Mouse (Mus musculus) hindbrain, embryonic 11.5 days (tissue): Measurements from ENCODE around the gene Smarca2. TPM values are rescaled to one million over a fixed set of nuclear protein-coding genes. Genes with fewer than 3 reads are reported as not detected.

ENCODE experiments used
- ATAC-seq: fragments of 200-750 bp; cut with Nextera tagmentation; 2 replicates; pipeline ENCODE4 v1.8.0; 2017; ENCODE audit warnings: mild to moderate bottlenecking, moderate TSS enrichment, moderate library complexity; ENCODE audit not compliant: low FRiP score
- DNase-seq: peaks from one replicate; pipeline ENCODE4 v3.0.0-alpha.2; 2015; ENCODE audit warnings: low spot score
- H3K27ac ChIP-seq: fragments of 300-500 bp; sonication (generic); 2 replicates; pipeline ENCODE4 v1.5.1; 2014; ENCODE audit warnings: mild to moderate bottlenecking, low read depth, low read length
- H3K27me3 ChIP-seq: fragments of 300-500 bp; sonication (generic); 2 replicates; pipeline ENCODE4 v1.6.1; 2014; ENCODE audit warnings: mild to moderate bottlenecking, low read length, moderate library complexity, mixed read lengths; ENCODE audit not compliant: control insufficient read depth, insufficient read depth
- H3K36me3 ChIP-seq: fragments of 300-500 bp; sonication (generic); 2 replicates; pipeline ENCODE4 v1.6.1; 2014; ENCODE audit warnings: mild to moderate bottlenecking, low read length, moderate library complexity, mixed read lengths; ENCODE audit not compliant: control insufficient read depth, insufficient read depth
- H3K4me1 ChIP-seq: fragments of 300-500 bp; sonication (generic); replicated peaks from 2 replicates; pipeline ENCODE4 v1.6.1; 2014; ENCODE audit warnings: low read length, mixed read lengths; ENCODE audit not compliant: control insufficient read depth, insufficient read depth
- H3K4me2 ChIP-seq: fragments of 300-500 bp; sonication (generic); replicated peaks from 2 replicates; pipeline ENCODE4 v1.6.1; 2014; ENCODE audit warnings: mild to moderate bottlenecking, low read depth, low read length
- H3K4me3 ChIP-seq: fragments of 300-500 bp; sonication (generic); 2 replicates; pipeline ENCODE4 v1.5.1; 2014; ENCODE audit warnings: low read depth, low read length
- H3K9ac ChIP-seq: fragments of 300-500 bp; sonication (generic); 2 replicates; pipeline ENCODE4 v1.6.1; 2014; ENCODE audit warnings: low read depth, low read length
- H3K9me3 ChIP-seq: fragments of 300-500 bp; sonication (generic); 2 replicates; pipeline ENCODE4 v1.6.1; 2016; ENCODE audit warnings: low read length; ENCODE audit not compliant: control insufficient read depth
- WGBS: fragments of 180-500 bp; shearing (Covaris S2); extraction: QIAGEN DNeasy Blood & Tissue Kit; methylation state at CpG from one replicate; pipeline ENCODE4 v1.1.7; 2014; 5-methylcytosine and 5-hydroxymethylcytosine counted together
- polyA plus RNA-seq: library from polyadenylated mRNA; unstranded; fragments of >200 nt; fragmentation: Nextera tagmentation; extraction: Ambion mirVana; gene quantifications from 2 replicates; pipeline ENCODE4 v1.2.1, GENCODE M21; 2014

Gene Smarca2
- polyA plus RNA-seq, 1 experiment from 2014 or later = 41.8 TPM

GRCm38 (mm10) chr19:26749427-26750137 lies 144.7 kb downstream of the Smarca2 start:
- Histone ChIP-seq H3K4me2 (peak overlapping the region; percentile 57), H3K36me3 (no peaks in the 10 kb centered on the region), H3K27ac (peak overlapping the region; percentile 98), H3K27me3 (no peaks in the 10 kb centered on the region), H3K9ac (no peak overlapping the region), H3K9me3 (no peaks in the 10 kb centered on the region), H3K4me1 (0 out of 2 replicates have a peak, but pooled peaks cover 2% of the 10 kb centered on the region), H3K4me3 (no peak overlapping the region)
- ATAC-seq (no peak), DNase-seq (peak; percentile 35)
- 47% methylated on average over 11 of the region's 11 CpGs for WGBS

- DNase-seq (no peak), ATAC-seq (no peak)
- Histone ChIP-seq H3K27me3 (no peaks in the 10 kb centered on the region), H3K4me1 (no peaks in the 10 kb centered on the region), H3K9me3 (no peaks in the 10 kb centered on the region), H3K36me3 (no peaks in the 10 kb centered on the region), H3K9ac (no peak overlapping the region), H3K4me3 (no peak overlapping the region), H3K4me2 (no peak overlapping the region), H3K27ac (no peak overlapping the region)
- whole genome bisulfite sequencing = 92% methylated on average over 15 of the region's 15 CpGs
Observed at GRCm38 (mm10) chr19:26752611-26753163, 147.8 kb downstream of the Smarca2 start.

GRCm38 (mm10) chr19:26753266-26753872 lies 148.5 kb downstream of the Smarca2 start:
- Histone ChIP-seq H3K4me1 (no peaks in the 10 kb centered on the region), H3K4me2 (no peak overlapping the region), H3K27me3 (no peaks in the 10 kb centered on the region), H3K27ac (no peak overlapping the region), H3K36me3 (no peaks in the 10 kb centered on the region), H3K9me3 (no peaks in the 10 kb centered on the region), H3K4me3 (no peak overlapping the region), H3K9ac (no peak overlapping the region)
- ATAC-seq = no peak
- no peak for DNase-seq
- WGBS = 72% methylated on average over 7 of the region's 7 CpGs

- Histone ChIP-seq H3K27ac (no peak overlapping the region), H3K27me3 (no peaks in the 10 kb centered on the region), H3K4me3 (no peak overlapping the region), H3K4me2 (no peak overlapping the region), H3K9me3 (no peaks in the 10 kb centered on the region), H3K36me3 (no peaks in the 10 kb centered on the region), H3K4me1 (no peaks in the 10 kb centered on the region), H3K9ac (no peak overlapping the region)
- no peak for ATAC-seq
- no peak for DNase-seq
- WGBS = 79% methylated on average over 10 of the region's 10 CpGs
Observed at GRCm38 (mm10) chr19:26754016-26754794, 149.4 kb downstream of the Smarca2 start.

- Histone ChIP-seq H3K27me3 (no peaks in the 10 kb centered on the region), H3K27ac (no peak overlapping the region), H3K36me3 (no peaks in the 10 kb centered on the region), H3K4me3 (no peak overlapping the region), H3K4me2 (no peak overlapping the region), H3K9ac (no peak overlapping the region), H3K4me1 (no peaks in the 10 kb centered on the region), H3K9me3 (no peaks in the 10 kb centered on the region)
- 86% methylated on average over 6 of the region's 6 CpGs for WGBS
- DNase-seq (no peak), ATAC-seq (no peak)
Observed at GRCm38 (mm10) chr19:26755991-26756390, 151.1 kb downstream of the Smarca2 start.

GRCm38 (mm10) chr19:26756399-26756798 lies 151.5 kb downstream of the Smarca2 start:
- no peaks in the 10 kb centered on the region for H3K36me3 ChIP-seq
- no peaks in the 10 kb centered on the region for H3K27me3 ChIP-seq
- ATAC-seq (no peak), DNase-seq (no peak)
- H3K9me3 ChIP-seq = no peaks in the 10 kb centered on the region
- no peak overlapping the region for H3K4me2 ChIP-seq
- WGBS = 79% methylated on average over 8 of the region's 8 CpGs
- no peak overlapping the region for H3K9ac ChIP-seq
- no peak overlapping the region for H3K27ac ChIP-seq
- H3K4me1 ChIP-seq = no peaks in the 10 kb centered on the region
- no peak overlapping the region for H3K4me3 ChIP-seq

- Histone ChIP-seq H3K9ac (no peak overlapping the region), H3K36me3 (no peaks in the 10 kb centered on the region), H3K27ac (no peak overlapping the region), H3K4me1 (no peaks in the 10 kb centered on the region), H3K27me3 (no peaks in the 10 kb centered on the region), H3K9me3 (no peaks in the 10 kb centered on the region), H3K4me3 (no peak overlapping the region), H3K4me2 (no peak overlapping the region)
- no peak for DNase-seq
- no peak for ATAC-seq
- 83% methylated on average over 8 of the region's 8 CpGs for WGBS
Observed at GRCm38 (mm10) chr19:26758156-26758555, 153.3 kb downstream of the Smarca2 start.

- Histone ChIP-seq H3K4me3 (no peak overlapping the region), H3K9ac (no peak overlapping the region), H3K36me3 (no peaks in the 10 kb centered on the region), H3K27me3 (no peaks in the 10 kb centered on the region), H3K4me2 (no peak overlapping the region), H3K4me1 (no peaks in the 10 kb centered on the region), H3K9me3 (no peaks in the 10 kb centered on the region), H3K27ac (no peak overlapping the region)
- no peak for DNase-seq
- no peak for ATAC-seq
- WGBS = 82% methylated on average over 7 of the region's 7 CpGs
Observed at GRCm38 (mm10) chr19:26758620-26759019, 153.8 kb downstream of the Smarca2 start.
